Mouse (Mus musculus) liver, embryonic 12.5 days (tissue): ENCODE measurements around the gene Spty2d1. TPM values are rescaled to one million over a fixed set of nuclear protein-coding genes. Genes with fewer than 3 reads are reported as not detected.

Experiments used
- ATAC-seq: fragments of 200-750 bp; cut with Nextera tagmentation; 2 replicates; pipeline ENCODE4 v1.8.0; 2017; ENCODE audit warnings: moderate number of reproducible peaks, mild to moderate bottlenecking, moderate library complexity
- H3K27ac ChIP-seq: fragments of 300-500 bp; sonication (generic); 2 replicates; pipeline ENCODE4 v1.5.1; 2016; ENCODE audit warnings: mild to moderate bottlenecking
- H3K27me3 ChIP-seq: fragments of 300-500 bp; sonication (generic); replicated peaks from 2 replicates; pipeline ENCODE4 v1.6.1; 2016; ENCODE audit warnings: mild to moderate bottlenecking, moderate library complexity
- H3K36me3 ChIP-seq: fragments of 300-500 bp; sonication (generic); 2 replicates; pipeline ENCODE4 v1.6.1; 2016; ENCODE audit warnings: mild to moderate bottlenecking, moderate library complexity
- H3K4me1 ChIP-seq: fragments of 300-500 bp; sonication (generic); 2 replicates; pipeline ENCODE4 v1.6.1; 2016
- H3K4me2 ChIP-seq: fragments of 300-500 bp; sonication (generic); 2 replicates; pipeline ENCODE4 v1.6.1; 2016; ENCODE audit warnings: mild to moderate bottlenecking, moderate library complexity
- H3K4me3 ChIP-seq: fragments of 300-500 bp; sonication (generic); 2 replicates; pipeline ENCODE4 v1.5.1; 2016; ENCODE audit warnings: mild to moderate bottlenecking, moderate library complexity
- H3K9ac ChIP-seq: fragments of 300-500 bp; sonication (generic); 2 replicates; pipeline ENCODE4 v1.6.1; 2016; ENCODE audit warnings: mild to moderate bottlenecking, moderate library complexity
- H3K9me3 ChIP-seq: fragments of 300-500 bp; sonication (generic); replicated peaks from 2 replicates; pipeline ENCODE4 v1.6.1; 2016; ENCODE audit warnings: mild to moderate bottlenecking, moderate library complexity
- WGBS: fragments of 180-500 bp; shearing (Covaris S2); methylation state at CpG from one replicate; pipeline ENCODE4 v1.1.7; 2016; ENCODE audit not compliant: insufficient replicate concordance; 5-methylcytosine and 5-hydroxymethylcytosine counted together
- polyA plus RNA-seq: library from polyadenylated mRNA; unstranded; fragments of >200 nt; fragmentation: Nextera tagmentation; extraction: Ambion mirVana; gene quantifications from 2 replicates; pipeline ENCODE4 v1.2.1, GENCODE M21; 2016

The Spty2d1 gene
- polyA plus RNA-seq, 1 experiment from 2014 or later = 16.8 TPM

- H3K27ac ChIP-seq = no peak overlapping the region
- H3K9me3 ChIP-seq = no peaks in the 10 kb centered on the region
- no peak overlapping the region for H3K4me2 ChIP-seq
- H3K27me3 ChIP-seq = peaks cover 13% of the 10 kb centered on the region; the same call in 1 of the 2 replicates
- 64% methylated on average over 5 of the region's 5 CpGs for WGBS
- H3K4me1 ChIP-seq = peaks cover 22% of the 10 kb centered on the region
- ATAC-seq = no peak
- no peak overlapping the region for H3K4me3 ChIP-seq
- no peaks in the 10 kb centered on the region for H3K36me3 ChIP-seq
- H3K9ac ChIP-seq = no peak overlapping the region
These were observed 11.4 kb upstream of the Spty2d1 start for GRCm38 (mm10) chr7:47019641-47020040.

GRCm38 (mm10) chr7:47017146-47017545 lies 8.9 kb upstream of the Spty2d1 start:
- Histone ChIP-seq H3K4me2 (no peak overlapping the region), H3K27ac (no peak overlapping the region), H3K4me1 (peaks cover 45% of the 10 kb centered on the region), H3K36me3 (no peaks in the 10 kb centered on the region), H3K4me3 (no peak overlapping the region), H3K9me3 (no peaks in the 10 kb centered on the region), H3K27me3 (0 out of 2 replicates have a peak, but pooled peaks cover 6% of the 10 kb centered on the region), H3K9ac (no peak overlapping the region)
- ATAC-seq = no peak
- 72% methylated on average over 7 of the region's 7 CpGs for WGBS

GRCm38 (mm10) chr7:47016602-47017001 lies 8.4 kb upstream of the Spty2d1 start:
- no peaks in the 10 kb centered on the region for H3K9me3 ChIP-seq
- no peak overlapping the region for H3K4me2 ChIP-seq
- WGBS = 72% methylated on average over 3 of the region's 3 CpGs
- H3K4me3 ChIP-seq = no peak overlapping the region
- no peak for ATAC-seq
- H3K27me3 ChIP-seq = 0 out of 2 replicates have a peak, but pooled peaks cover 6% of the 10 kb centered on the region
- H3K36me3 ChIP-seq = no peaks in the 10 kb centered on the region
- no peak overlapping the region for H3K9ac ChIP-seq
- peaks cover 45% of the 10 kb centered on the region for H3K4me1 ChIP-seq
- no peak overlapping the region for H3K27ac ChIP-seq

- peak overlapping the region; percentile 45; the same call in 1 of the 2 replicates for H3K9ac ChIP-seq
- H3K36me3 ChIP-seq = no peaks in the 10 kb centered on the region
- peak overlapping the region; percentile 21 for H3K4me3 ChIP-seq
- H3K4me1 ChIP-seq = peaks cover 45% of the 10 kb centered on the region
- H3K27me3 ChIP-seq = no peaks in the 10 kb centered on the region
- 5% methylated on average over 6 of the region's 6 CpGs for WGBS
- no peaks in the 10 kb centered on the region for H3K9me3 ChIP-seq
- H3K4me2 ChIP-seq = peak overlapping the region; percentile 57
- ATAC-seq = peak; percentile 100
- peak overlapping the region; percentile 93 for H3K27ac ChIP-seq
These were observed 7.3 kb upstream of the Spty2d1 start for GRCm38 (mm10) chr7:47015390-47016065.

- H3K27me3 ChIP-seq = no peaks in the 10 kb centered on the region
- peak overlapping the region; percentile 21; the same call in 1 of the 2 replicates for H3K4me3 ChIP-seq
- H3K9me3 ChIP-seq = no peaks in the 10 kb centered on the region
- H3K4me2 ChIP-seq = peak overlapping the region; percentile 57
- H3K36me3 ChIP-seq = no peaks in the 10 kb centered on the region
- 41% methylated on average over 10 of the region's 11 CpGs for WGBS
- ATAC-seq = no peak
- peak overlapping the region; percentile 93 for H3K27ac ChIP-seq
- H3K9ac ChIP-seq = peak overlapping the region; percentile 45; the same call in 1 of the 2 replicates
- peaks cover 51% of the 10 kb centered on the region for H3K4me1 ChIP-seq
These were observed 6.6 kb upstream of the Spty2d1 start for GRCm38 (mm10) chr7:47014564-47015389.

- peak overlapping the region; percentile 39 for H3K4me2 ChIP-seq
- H3K27ac ChIP-seq = peak overlapping the region; percentile 58
- no peaks in the 10 kb centered on the region for H3K36me3 ChIP-seq
- H3K9me3 ChIP-seq = no peaks in the 10 kb centered on the region
- no peak overlapping the region for H3K9ac ChIP-seq
- H3K27me3 ChIP-seq = no peaks in the 10 kb centered on the region
- ATAC-seq = no peak
- H3K4me1 ChIP-seq = peaks cover 62% of the 10 kb centered on the region
- H3K4me3 ChIP-seq = no peak overlapping the region
- 28% methylated on average over 9 of the region's 9 CpGs for WGBS
These were observed 5.0 kb upstream of the Spty2d1 start for GRCm38 (mm10) chr7:47013131-47013767.

- Histone ChIP-seq H3K4me3 (peak overlapping the region; percentile 79), H3K9ac (peak overlapping the region; percentile 82), H3K27me3 (no peaks in the 10 kb centered on the region), H3K36me3 (no peaks in the 10 kb centered on the region), H3K4me2 (peak overlapping the region; percentile 86), H3K4me1 (peaks cover 63% of the 10 kb centered on the region), H3K27ac (peak overlapping the region; percentile 94), H3K9me3 (no peaks in the 10 kb centered on the region)
- ATAC-seq = peak; percentile 71
- under 1% methylated on average over 25 of the region's 25 CpGs for WGBS
These were observed 418 bp downstream of the Spty2d1 start for GRCm38 (mm10) chr7:47007818-47008167.

GRCm38 (mm10) chr7:47007109-47007780 lies 966 bp downstream of the Spty2d1 start:
- Histone ChIP-seq H3K27me3 (no peaks in the 10 kb centered on the region), H3K36me3 (no peaks in the 10 kb centered on the region), H3K4me2 (peak overlapping the region; percentile 86), H3K9ac (peak overlapping the region; percentile 82), H3K27ac (peak overlapping the region; percentile 94), H3K9me3 (no peaks in the 10 kb centered on the region), H3K4me3 (peak overlapping the region; percentile 79), H3K4me1 (peaks cover 64% of the 10 kb centered on the region)
- no peak for ATAC-seq
- WGBS = 16% methylated on average over 21 of the region's 21 CpGs

GRCm38 (mm10) chr7:47003411-47004115 lies 4.6 kb downstream of the Spty2d1 start:
- H3K4me2 ChIP-seq = no peak overlapping the region
- H3K27me3 ChIP-seq = no peaks in the 10 kb centered on the region
- no peak for ATAC-seq
- no peaks in the 10 kb centered on the region for H3K9me3 ChIP-seq
- H3K4me1 ChIP-seq = peaks cover 83% of the 10 kb centered on the region
- H3K36me3 ChIP-seq = peaks cover 12% of the 10 kb centered on the region
- 63% methylated on average over 3 of the region's 3 CpGs for WGBS
- H3K9ac ChIP-seq = 0 out of 2 replicates have a peak overlapping the region, but pooled peaks have one; percentile 22
- no peak overlapping the region for H3K27ac ChIP-seq
- H3K4me3 ChIP-seq = no peak overlapping the region

- Histone ChIP-seq H3K9me3 (no peaks in the 10 kb centered on the region), H3K4me1 (peaks cover 95% of the 10 kb centered on the region), H3K27ac (no peak overlapping the region), H3K27me3 (no peaks in the 10 kb centered on the region), H3K4me3 (no peak overlapping the region), H3K4me2 (no peak overlapping the region), H3K36me3 (peaks cover 29% of the 10 kb centered on the region), H3K9ac (no peak overlapping the region)
- 79% methylated on average over 4 of the region's 4 CpGs for whole genome bisulfite sequencing
- ATAC-seq = no peak
These were observed 6.3 kb downstream of the Spty2d1 start for GRCm38 (mm10) chr7:47001900-47002275.
